Mouse (Mus musculus) olfactory bulb, adult 2 months (tissue): ENCODE results near the gene Cdc37.

Source experiments
- CTCF ChIP-seq: fragments of 200-500 bp; IDR thresholded peaks from 2 replicates; pipeline ENCODE4 v1.5.1; 2012; ENCODE audit warnings: low read depth, mild to moderate bottlenecking, low read length, moderate library complexity; ENCODE audit not compliant: insufficient read depth
- POLR2A ChIP-seq: fragments of 200-500 bp; IDR thresholded peaks from 2 replicates; pipeline ENCODE4 v1.6.1; 2012; ENCODE audit warnings: mild to moderate bottlenecking, low read depth, low read length, moderate library complexity; ENCODE audit not compliant: insufficient read depth

DNA sequence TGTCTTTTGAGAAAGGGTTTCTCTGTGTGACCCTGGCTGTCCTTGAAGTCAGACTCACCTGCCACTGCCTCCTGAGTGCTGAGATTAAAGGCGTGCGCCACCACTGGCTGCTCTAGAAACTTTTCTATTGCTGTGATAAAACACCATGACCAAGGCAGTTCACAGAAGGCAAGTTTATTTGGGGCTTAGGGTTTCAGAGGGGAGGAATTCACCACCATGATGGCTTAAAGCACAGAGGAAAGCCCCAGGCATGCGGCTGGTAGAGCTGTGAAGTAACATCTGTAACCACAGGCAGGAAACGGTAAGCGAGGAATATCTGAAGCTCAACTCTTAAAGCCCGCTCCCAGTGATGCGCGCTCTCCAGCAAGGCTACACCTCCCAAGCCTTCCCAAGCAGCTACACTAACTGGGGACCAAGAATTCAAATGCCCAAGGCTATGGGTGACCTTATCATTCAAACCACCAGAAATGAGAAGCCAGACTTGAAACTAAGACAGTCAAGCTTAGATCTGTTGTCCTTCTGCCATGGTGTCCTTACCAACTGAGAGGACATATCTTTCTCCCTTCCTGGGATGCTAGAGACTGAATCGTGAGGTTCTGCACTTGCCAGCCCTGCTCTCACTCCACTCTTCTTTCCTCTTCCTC, 16.6 kb downstream of the Cdc37 start:
- no peak for TF ChIP-seq POLR2A
- no peak for TF ChIP-seq CTCF
